8 mouse cellular contexts compared by ENCODE assay signal in genomic region chr5:33722266-33723018, GRCm38 (mm10). TPM values are rescaled to one million over a fixed set of nuclear protein-coding genes. Genes with fewer than 3 reads are reported as not detected.
DNase-seq lines count a peak whose midpoint lies in the region; ATAC-seq and TF ChIP-seq lines count a peak whose summit lies in the region.

No protein-coding gene starts in this region.

- peak overlapping the region; percentile 74 for H3K4me3 ChIP-seq in kidney, embryonic 14.5 days (ENCODE audit: low read length)
- H3K4me3 ChIP-seq in hindbrain, embryonic 13.5 days = peak overlapping the region; percentile 68
- H3K4me3 ChIP-seq in midbrain, embryonic 15.5 days = peak overlapping the region; percentile 51

- WGBS in kidney, embryonic 14.5 days = under 1% methylated on average over 49 of the region's 53 CpGs
- under 1% methylated on average over 53 of the region's 53 CpGs for WGBS in hindbrain, embryonic 13.5 days
- WGBS in midbrain, embryonic 15.5 days = under 1% methylated on average over 53 of the region's 53 CpGs

- DNase-seq in kidney, adult 9 months = no peak
- DNase-seq in brain, embryonic 14.5 days (ENCODE audit: low read depth) = peak; percentile 52
- DNase-seq in right cerebral cortex, postnatal 25 days = no peak
- DNase-seq in cerebellum, postnatal 14 days = no peak
- no peak for DNase-seq in adrenal gland, postnatal 36 days

- no peaks in the 10 kb centered on the region for H3K9me3 ChIP-seq in kidney, embryonic 14.5 days (ENCODE audit: control insufficient read depth, low read length)
- no peaks in the 10 kb centered on the region for H3K9me3 ChIP-seq in hindbrain, embryonic 13.5 days
- H3K9me3 ChIP-seq in midbrain, embryonic 15.5 days = no peaks in the 10 kb centered on the region

- H3K27ac ChIP-seq in kidney, embryonic 14.5 days (ENCODE audit: low read depth, low read length) = no peak overlapping the region
- peak overlapping the region; percentile 84 for H3K27ac ChIP-seq in hindbrain, embryonic 13.5 days
- H3K27ac ChIP-seq in midbrain, embryonic 15.5 days = peak overlapping the region; percentile 51

- peaks cover 21% of the 10 kb centered on the region for H3K27me3 ChIP-seq in kidney, embryonic 14.5 days (ENCODE audit: control insufficient read depth, insufficient read depth, low read length)
- H3K27me3 ChIP-seq in hindbrain, embryonic 13.5 days = peaks cover 53% of the 10 kb centered on the region
- H3K27me3 ChIP-seq in midbrain, embryonic 15.5 days (replicated peaks) = peaks cover 45% of the 10 kb centered on the region

- H3K4me1 ChIP-seq in kidney, embryonic 14.5 days (ENCODE audit: control insufficient read depth, insufficient read depth, low read length) = peaks cover 20% of the 10 kb centered on the region
- H3K4me1 ChIP-seq in hindbrain, embryonic 13.5 days (replicated peaks) = peaks cover 65% of the 10 kb centered on the region
- peaks cover 34% of the 10 kb centered on the region for H3K4me1 ChIP-seq in midbrain, embryonic 15.5 days

- TF ChIP-seq CTCF in brain, embryonic 14.5 days (IDR thresholded peaks at IDR 0.05; ENCODE audit: borderline replicate concordance, extremely low read depth, insufficient read depth, insufficient read length) = no peak

- peak overlapping the region; percentile 78 for H3K9ac ChIP-seq in kidney, embryonic 14.5 days (ENCODE audit: low read depth, low read length)
- peak overlapping the region; percentile 85 for H3K9ac ChIP-seq in hindbrain, embryonic 13.5 days
- peak overlapping the region; percentile 50 for H3K9ac ChIP-seq in midbrain, embryonic 15.5 days

- ATAC-seq in kidney, embryonic 14.5 days (ENCODE audit: low FRiP score, low TSS enrichment) = 0 out of 2 replicates have a peak, but pooled peaks have one; percentile 1
- peak; percentile 23; the same call in 1 of the 2 replicates for ATAC-seq in hindbrain, embryonic 13.5 days (ENCODE audit: low FRiP score)
- ATAC-seq in midbrain, embryonic 15.5 days (replicated peaks) = peak; percentile 32

- H3K4me2 ChIP-seq in kidney, embryonic 14.5 days (replicated peaks; ENCODE audit: low read depth, low read length) = peak overlapping the region; percentile 87
- H3K4me2 ChIP-seq in hindbrain, embryonic 13.5 days = peak overlapping the region; percentile 98
- peak overlapping the region; percentile 91 for H3K4me2 ChIP-seq in midbrain, embryonic 15.5 days

- H3K36me3 ChIP-seq in kidney, embryonic 14.5 days (ENCODE audit: control insufficient read depth, insufficient read depth, low read length) = no peaks in the 10 kb centered on the region
- no peaks in the 10 kb centered on the region for H3K36me3 ChIP-seq in hindbrain, embryonic 13.5 days
- H3K36me3 ChIP-seq in midbrain, embryonic 15.5 days (replicated peaks) = no peaks in the 10 kb centered on the region

- no peak for TF ChIP-seq POLR2A in brain, embryonic 14.5 days (IDR thresholded peaks at IDR 0.05; ENCODE audit: borderline replicate concordance, extremely low read depth, insufficient read depth, insufficient read length, poor library complexity, severe bottlenecking)

RNA-seq across cellular contexts. Expression of gene Fgfr3, which starts 1.0 kb away (rescaled TPM):
- polyA plus RNA-seq in kidney, embryonic 14.5 days (2014; fragmentation: Nextera tagmentation; extraction: Ambion mirVana) = 9.6 and 13.8 TPM in 2 replicates
- polyA plus RNA-seq in brain, embryonic 14.5 days (2012; rRNA removed) = 86.0 and 123 TPM in 2 replicates
- polyA plus RNA-seq in hindbrain, embryonic 13.5 days (2015; fragmentation: Nextera tagmentation; extraction: Ambion mirVana) = 41.1 and 45.7 TPM in 2 replicates
- 20.9 and 21.4 TPM in 2 replicates for polyA plus RNA-seq in midbrain, embryonic 15.5 days (2015; fragmentation: Nextera tagmentation; extraction: Ambion mirVana)
- 1 to 10 TPM; 2.4 to 3.8 TPM for total RNA-seq in adrenal gland, postnatal 36 days (2021)
